Mouse (Mus musculus) ovary, adult 18-20 months (tissue): ENCODE measurements around the gene Taar4.

ENCODE experiments used
- DNase-seq: peaks from one replicate; pipeline ENCODE4 v3.0.0; 2022; ENCODE audit warnings: low spot score, mixed read lengths

Gene Taar4

GRCm38 (mm10) chr10:23960444-23960915, at the start of gene Taar4:
TSS of gene Taar4 (plus strand) at chr10:23960494.
- no peak for DNase-seq

- DNase-seq: no peak
These were observed 40.2 kb upstream of the Taar4 start, which contains the start of gene Taar1 for GRCm38 (mm10) chr10:23920056-23920455. TSS of gene Taar1 (plus strand) at chr10:23920356.

GRCm38 (mm10) chr10:23922468-23922867, 37.8 kb upstream of the Taar4 start:
- no peak for DNase-seq

GRCm38 (mm10) chr10:23923941-23924340, 36.4 kb upstream of the Taar4 start:
- DNase-seq: no peak

- no peak for DNase-seq
These were observed 22.7 kb upstream of the Taar4 start for GRCm38 (mm10) chr10:23937613-23938012.

GRCm38 (mm10) chr10:23938312-23938711, 22.0 kb upstream of the Taar4 start, which contains the start of gene Taar2:
TSS of gene Taar2 (plus strand) at chr10:23938572.
- DNase-seq: no peak

GRCm38 (mm10) chr10:23942465-23942864, 17.8 kb upstream of the Taar4 start:
- no peak for DNase-seq

GRCm38 (mm10) chr10:23948026-23948425, 12.3 kb upstream of the Taar4 start:
- DNase-seq: no peak

- DNase-seq: no peak
These were observed 10.7 kb upstream of the Taar4 start, which contains the start of gene Taar3 for GRCm38 (mm10) chr10:23949508-23950005. TSS of gene Taar3 (plus strand) at chr10:23949558.

- no peak for DNase-seq
These were observed 8.6 kb upstream of the Taar4 start for GRCm38 (mm10) chr10:23951714-23952113.

- no peak for DNase-seq
These were observed 1.2 kb upstream of the Taar4 start for GRCm38 (mm10) chr10:23959071-23959470.

GRCm38 (mm10) chr10:23963444-23963843, 3.1 kb downstream of the Taar4 start:
- no peak for DNase-seq

GRCm38 (mm10) chr10:23964921-23965610, 4.8 kb downstream of the Taar4 start:
- no peak for DNase-seq

GRCm38 (mm10) chr10:23970656-23971165, 10.4 kb downstream of the Taar4 start, which contains the start of gene Taar5:
TSS of gene Taar5 (plus strand) at chr10:23970706.
- DNase-seq: no peak

- no peak for DNase-seq
These were observed 11.0 kb downstream of the Taar4 start for GRCm38 (mm10) chr10:23971256-23971655.

GRCm38 (mm10) chr10:23977958-23978357, 17.7 kb downstream of the Taar4 start:
- no peak for DNase-seq

- DNase-seq: peak; percentile 67
These were observed 18.8 kb downstream of the Taar4 start for GRCm38 (mm10) chr10:23978901-23979705.

- no peak for DNase-seq
These were observed 25.3 kb downstream of the Taar4 start, which contains the start of gene Taar6 for GRCm38 (mm10) chr10:23985546-23985945. TSS of gene Taar6 (minus strand) at chr10:23985646.

- DNase-seq: no peak
These were observed 26.1 kb downstream of the Taar4 start for GRCm38 (mm10) chr10:23986419-23986818.

- no peak for DNase-seq
These were observed 33.1 kb downstream of the Taar4 start, which contains the start of gene Taar7a for GRCm38 (mm10) chr10:23993381-23993780. TSS of gene Taar7a (minus strand) at chr10:23993481.

- no peak for DNase-seq
These were observed 39.3 kb downstream of the Taar4 start, which contains the start of gene Taar7b for GRCm38 (mm10) chr10:23999639-24000038. TSS of gene Taar7b (plus strand) at chr10:23999939.

GRCm38 (mm10) chr10:24006442-24006841, 46.1 kb downstream of the Taar4 start:
- DNase-seq: no peak
